Mouse (Mus musculus) layer of hippocampus, adult 9-10 months (tissue): ENCODE measurements around the gene Rab42.
A peak's percentile ranks its signal among the peaks of the same experiment; 100 is the strongest.

Experiments used
- DNase-seq: peaks from one replicate; pipeline ENCODE4 v3.0.0; 2022; ENCODE audit warnings: low spot score

Rab42 gene

GRCm38 (mm10) chr4:132302939-132303479, at the start of gene Rab42:
Gene Rab42, minus strand, starts transcription at chr4:132303385.
- no peak for DNase-seq

- no peak for DNase-seq
These were observed 49.6 kb upstream of the Rab42 start for GRCm38 (mm10) chr4:132352739-132353138.

DNA sequence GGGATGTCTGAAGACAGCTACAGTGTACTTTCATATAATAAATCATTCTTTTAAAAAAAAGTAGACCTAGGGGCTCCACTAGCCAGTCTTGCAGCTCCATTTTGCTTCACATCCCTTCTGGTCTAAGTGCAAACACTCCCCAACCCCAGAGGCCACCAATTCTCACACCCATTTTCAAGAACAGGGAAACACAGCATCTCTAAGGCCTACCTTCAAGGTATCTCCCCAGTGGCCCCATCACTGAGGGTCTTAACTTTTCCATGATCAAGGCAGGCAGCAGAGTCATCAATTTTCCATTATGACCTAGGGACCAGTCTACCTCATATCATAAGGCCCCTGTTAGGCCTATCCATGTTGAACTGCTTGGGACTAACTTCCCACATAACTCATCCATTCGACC, 48.2 kb upstream of the Rab42 start:
- DNase-seq, result no peak

- DNase-seq, result no peak
These were observed 47.7 kb upstream of the Rab42 start for GRCm38 (mm10) chr4:132350854-132351253.

- no peak for DNase-seq
These were observed 47.0 kb upstream of the Rab42 start for GRCm38 (mm10) chr4:132350123-132350740.

DNA sequence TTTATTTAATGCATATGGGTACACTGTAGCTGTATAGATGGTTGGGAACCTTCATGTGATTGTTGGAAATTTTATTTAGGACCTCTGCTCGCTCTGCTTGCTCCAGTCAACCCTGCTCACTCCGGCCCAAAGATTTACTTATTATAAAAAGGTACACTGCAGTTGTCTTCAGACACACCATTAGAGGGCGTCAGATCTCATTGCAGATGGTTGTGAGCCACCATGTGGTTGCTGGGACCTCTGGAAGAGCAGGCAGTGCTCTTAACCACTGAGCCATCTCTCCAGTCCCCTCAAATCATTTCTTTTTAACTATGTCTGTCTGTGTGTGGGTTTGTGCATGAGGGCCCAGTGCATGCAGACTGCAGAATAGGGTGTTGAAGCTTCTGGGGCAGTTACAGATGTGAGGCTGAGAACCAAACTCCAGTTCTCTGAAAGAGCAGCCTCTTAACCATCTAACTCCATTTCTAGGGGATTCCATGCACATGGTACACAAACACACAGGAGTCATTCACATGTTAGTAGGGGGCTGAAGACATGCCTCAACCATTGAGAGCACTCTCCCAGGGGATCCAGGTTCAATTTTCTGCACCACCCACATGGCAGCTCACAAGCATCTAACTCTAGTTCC, 46.4 kb upstream of the Rab42 start:
- DNase-seq, result no peak

GRCm38 (mm10) chr4:132346661-132347060, 43.5 kb upstream of the Rab42 start:
- DNase-seq, result no peak

DNA sequence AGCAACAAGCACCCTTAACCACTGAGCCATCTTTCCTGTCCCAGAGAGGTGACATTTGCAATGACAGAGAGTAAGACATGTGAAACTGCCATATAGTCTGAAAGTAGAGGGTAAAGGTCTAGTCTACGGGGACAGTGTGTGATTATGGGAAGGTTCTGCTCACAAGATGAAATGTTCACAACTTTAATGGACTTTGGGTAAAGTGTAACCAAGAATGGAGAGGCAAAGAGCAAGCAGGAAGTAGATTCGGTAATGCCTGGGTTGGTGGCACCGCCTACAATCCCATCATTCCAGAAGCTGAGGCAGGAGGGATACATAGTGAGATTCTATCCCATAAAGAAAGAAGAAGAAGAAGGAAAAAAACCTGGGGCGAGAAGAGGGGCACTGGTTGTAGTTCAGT, 43.1 kb upstream of the Rab42 start:
- no peak for DNase-seq

DNA sequence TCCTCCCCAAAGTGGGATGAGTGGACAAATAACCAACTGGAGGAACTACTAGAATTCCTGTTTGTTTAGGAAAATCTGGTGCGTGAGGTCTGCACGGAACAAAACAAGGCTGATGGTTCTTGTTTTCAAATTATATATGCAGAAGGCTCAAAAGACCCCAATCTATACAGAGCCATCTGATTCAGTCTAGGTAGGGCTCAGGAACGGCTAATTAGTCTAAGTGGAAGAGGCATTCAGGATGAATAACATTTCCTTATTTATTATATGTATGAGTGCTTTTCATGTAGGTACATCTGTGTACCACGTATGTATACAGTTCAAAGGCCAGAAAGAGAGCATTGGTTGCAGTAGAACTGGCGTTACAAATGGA, 42.6 kb upstream of the Rab42 start:
- DNase-seq, result no peak

GRCm38 (mm10) chr4:132345135-132345842, 42.1 kb upstream of the Rab42 start:
- peak; percentile 93 for DNase-seq

- no peak for DNase-seq
These were observed 41.4 kb upstream of the Rab42 start for GRCm38 (mm10) chr4:132344403-132345134.

- DNase-seq, result no peak
These were observed 38.3 kb upstream of the Rab42 start for GRCm38 (mm10) chr4:132341451-132341850.

DNA sequence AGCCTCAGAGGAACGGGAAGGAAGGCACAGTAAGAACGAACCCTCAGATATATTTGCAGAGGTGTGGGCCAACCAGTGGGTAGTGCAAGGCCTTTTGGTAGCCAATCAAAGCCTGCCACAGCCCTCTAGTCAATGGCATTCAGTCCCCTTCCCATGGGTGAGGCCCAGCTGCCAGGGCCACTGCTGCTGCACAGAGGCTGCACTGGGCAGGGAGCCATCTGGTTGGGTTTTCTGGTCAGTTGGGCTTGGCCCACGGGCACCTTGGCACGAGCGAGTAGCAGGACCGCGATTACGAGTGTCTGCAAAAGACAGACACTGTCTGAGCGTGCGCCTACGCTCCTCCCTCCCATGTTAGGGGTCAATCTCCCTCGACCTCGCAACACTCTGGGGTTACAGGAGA, 35.8 kb upstream of the Rab42 start:
- no peak for DNase-seq

- no peak for DNase-seq
These were observed 29.7 kb upstream of the Rab42 start for GRCm38 (mm10) chr4:132332880-132333279.

DNA sequence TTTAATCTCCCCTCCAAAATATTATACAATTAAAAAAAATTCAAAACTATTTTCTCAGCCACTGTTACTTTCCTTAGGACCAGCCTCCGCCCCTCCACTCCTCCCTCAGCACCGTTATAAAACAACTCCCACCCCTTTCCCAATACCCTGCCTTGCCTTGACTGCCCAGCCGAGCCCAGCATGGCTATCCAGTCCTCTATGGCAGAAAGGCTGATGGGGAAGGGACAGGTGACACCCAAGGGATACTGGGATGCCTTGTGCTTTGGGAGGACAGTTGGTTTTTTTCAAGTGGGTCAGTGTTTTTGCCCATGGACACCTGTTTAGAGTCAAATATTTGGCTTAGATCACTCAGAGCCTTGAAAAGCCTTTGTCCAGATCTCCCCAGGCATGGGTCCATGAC, 28.8 kb upstream of the Rab42 start:
- DNase-seq, result no peak

GRCm38 (mm10) chr4:132329835-132330354, 26.7 kb upstream of the Rab42 start:
- no peak for DNase-seq

- DNase-seq, result no peak
These were observed 26.1 kb upstream of the Rab42 start, which contains the start of gene Trnau1ap for GRCm38 (mm10) chr4:132329115-132329834. Gene Trnau1ap, minus strand, starts transcription at chr4:132329538.

DNA sequence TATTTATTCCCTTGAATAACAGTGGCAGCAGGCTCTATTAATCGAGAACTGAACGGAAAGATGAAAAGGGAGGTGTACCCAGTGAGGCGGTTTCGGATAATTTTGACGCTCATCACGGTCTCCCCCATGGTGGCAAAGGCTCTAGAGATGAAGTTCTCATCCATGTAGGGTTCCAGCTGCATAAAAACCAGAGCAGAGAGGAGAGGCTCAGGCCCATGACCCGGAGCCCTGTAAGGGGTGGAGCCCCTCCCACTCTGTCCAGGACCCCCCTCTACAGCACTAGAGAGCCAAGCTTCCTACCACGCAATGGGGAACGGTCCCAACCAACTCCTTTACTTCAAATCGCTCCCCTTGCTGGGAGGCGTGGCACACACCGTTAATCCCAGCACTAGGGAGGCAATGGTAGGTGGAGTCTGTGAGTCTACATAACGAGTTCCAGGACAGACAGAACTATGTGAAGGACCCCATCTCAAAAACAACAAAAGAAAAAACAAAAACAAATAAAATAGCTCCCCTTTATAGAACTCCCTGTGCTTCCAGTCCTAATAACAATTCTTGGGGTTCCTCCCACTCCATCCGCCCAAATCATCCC, 25.3 kb upstream of the Rab42 start:
- no peak for DNase-seq

DNA sequence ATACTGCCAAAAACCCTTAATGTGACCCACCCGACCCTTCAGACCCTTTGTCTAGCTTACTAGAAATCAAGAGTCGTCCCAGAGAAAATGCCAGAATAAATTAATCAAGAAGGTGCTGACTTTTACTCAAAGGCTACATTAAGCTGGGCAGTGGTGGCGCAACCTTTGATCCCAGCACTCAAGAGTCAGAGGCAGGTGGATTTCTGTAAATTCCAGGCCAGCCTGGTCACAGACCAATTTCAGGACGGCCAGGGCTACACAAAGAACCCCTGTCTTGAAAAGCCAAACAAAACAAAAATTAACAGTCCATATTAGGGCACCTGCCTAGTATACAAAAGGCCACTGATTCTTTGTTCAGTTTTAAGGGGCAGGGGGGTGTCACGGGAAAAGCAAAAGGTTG, 23.3 kb upstream of the Rab42 start:
- no peak for DNase-seq

- DNase-seq, result no peak
These were observed 12.5 kb upstream of the Rab42 start for GRCm38 (mm10) chr4:132315711-132316110.

GRCm38 (mm10) chr4:132312627-132313026, 9.4 kb upstream of the Rab42 start:
- no peak for DNase-seq
